Mouse (Mus musculus): ENCODE measurements around the gene Iqgap1.

The Iqgap1 gene

GRCm38 (mm10) chr7:80843910-80844640, 18.3 kb upstream of the Iqgap1 start:
- no peak for DNase-seq (ENCODE audit: extremely low spot score)

- no peak for DNase-seq (ENCODE audit: extremely low spot score)
These were observed 17.4 kb upstream of the Iqgap1 start for GRCm38 (mm10) chr7:80843176-80843575.

DNA sequence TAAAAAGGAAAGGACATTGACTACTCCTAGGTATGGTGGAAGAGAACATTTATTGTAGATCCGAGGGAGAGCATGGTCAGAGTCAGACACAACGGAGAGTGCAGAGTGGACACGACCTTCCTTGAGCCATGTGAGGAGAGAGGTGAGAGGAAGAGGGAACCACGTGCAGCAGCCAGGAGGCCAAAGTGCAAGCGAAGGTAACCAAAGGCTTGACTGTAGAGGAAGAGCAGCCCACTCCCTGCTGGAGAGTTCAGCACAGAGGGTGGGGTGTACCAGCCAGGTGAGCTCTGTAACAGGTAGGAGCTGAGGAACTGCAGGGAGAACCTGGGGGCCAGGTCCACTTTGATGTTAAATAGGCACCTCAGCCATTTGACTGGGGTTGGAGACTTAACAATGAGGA, 16.4 kb upstream of the Iqgap1 start:
- no peak for DNase-seq (ENCODE audit: extremely low spot score)

- no peak for DNase-seq (ENCODE audit: extremely low spot score)
These were observed 15.2 kb upstream of the Iqgap1 start for GRCm38 (mm10) chr7:80840937-80841336.

- no peak for DNase-seq (ENCODE audit: extremely low spot score)
These were observed 14.5 kb upstream of the Iqgap1 start for GRCm38 (mm10) chr7:80840241-80840640.

GRCm38 (mm10) chr7:80839755-80840154, 14.0 kb upstream of the Iqgap1 start:
- DNase-seq (ENCODE audit: extremely low spot score), result no peak

DNA sequence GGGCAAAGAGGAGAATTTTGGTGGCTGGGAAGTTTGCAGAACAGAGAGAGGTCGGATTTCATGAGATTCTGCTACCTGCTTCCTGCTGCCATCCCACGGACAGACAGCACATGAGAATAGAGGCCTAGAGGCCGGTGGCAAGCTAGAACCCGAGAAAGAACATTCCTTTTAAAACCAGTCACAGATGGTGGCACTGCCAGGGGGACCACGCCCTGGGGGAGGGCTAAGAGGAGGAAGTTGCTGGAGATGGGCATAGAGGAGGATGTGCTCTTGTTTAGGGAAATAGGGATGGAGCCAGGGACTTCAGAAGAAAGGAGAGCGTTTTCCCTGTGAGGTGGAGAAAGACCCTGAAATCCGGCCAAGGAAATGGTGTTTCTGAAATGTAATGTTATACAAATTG, 12.5 kb upstream of the Iqgap1 start:
- no peak for DNase-seq (ENCODE audit: extremely low spot score)

DNA sequence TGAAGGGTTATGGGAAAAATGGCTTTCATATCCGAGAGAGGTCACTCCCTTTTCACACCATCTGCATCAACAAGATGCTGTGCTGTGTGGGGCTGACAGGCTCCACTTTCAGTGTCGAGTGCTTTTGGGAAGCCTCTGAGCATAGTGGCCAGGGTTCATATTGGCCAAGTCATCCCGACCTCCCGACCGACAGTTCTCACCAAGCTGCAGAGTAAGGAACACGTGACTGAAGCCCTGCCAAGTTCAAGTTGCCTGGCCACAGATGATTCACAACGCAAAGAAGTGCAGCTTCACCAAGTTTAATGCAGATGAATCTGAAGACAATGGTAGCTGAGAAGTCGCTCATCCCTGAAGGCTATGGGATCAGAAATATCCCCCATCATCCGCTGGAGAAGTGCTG, 12.0 kb upstream of the Iqgap1 start:
- no peak for DNase-seq (ENCODE audit: extremely low spot score)

- no peak for DNase-seq (ENCODE audit: extremely low spot score)
These were observed 10.3 kb upstream of the Iqgap1 start for GRCm38 (mm10) chr7:80835984-80836652.

GRCm38 (mm10) chr7:80833651-80834532, 8.1 kb upstream of the Iqgap1 start:
- no peak for DNase-seq (ENCODE audit: extremely low spot score)

DNA sequence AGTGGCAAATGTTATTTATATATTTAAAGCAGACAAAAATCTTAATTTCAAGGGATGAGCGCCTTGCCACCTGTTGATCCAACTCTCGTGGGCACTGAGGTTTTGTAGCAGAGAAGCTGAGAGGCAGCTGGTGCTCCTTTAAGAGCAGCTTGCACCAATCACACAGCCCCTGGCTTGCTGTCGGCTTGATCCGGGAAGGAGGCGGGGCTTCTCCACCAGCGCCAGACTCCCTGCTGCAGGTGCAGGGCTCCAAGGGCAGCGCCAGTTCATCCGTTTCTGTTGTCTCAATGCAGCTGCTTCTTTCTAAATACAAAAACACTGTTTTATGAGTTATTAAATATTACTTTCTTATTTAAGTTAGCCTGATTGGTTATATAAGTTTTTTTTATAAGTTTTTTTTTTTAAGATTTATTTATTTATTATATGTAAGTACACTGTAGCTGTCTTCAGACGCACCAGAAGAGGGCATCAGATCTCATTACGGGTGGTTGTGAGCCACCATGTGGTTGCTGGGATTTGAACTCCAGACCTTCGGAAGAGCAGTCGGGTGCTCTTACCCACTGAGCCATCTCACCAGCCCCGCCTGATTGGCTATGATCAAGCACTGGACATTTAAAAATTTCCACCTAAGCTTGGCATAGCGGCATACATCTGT, 7.3 kb upstream of the Iqgap1 start:
- DNase-seq (ENCODE audit: extremely low spot score), result peak; percentile 65

DNA sequence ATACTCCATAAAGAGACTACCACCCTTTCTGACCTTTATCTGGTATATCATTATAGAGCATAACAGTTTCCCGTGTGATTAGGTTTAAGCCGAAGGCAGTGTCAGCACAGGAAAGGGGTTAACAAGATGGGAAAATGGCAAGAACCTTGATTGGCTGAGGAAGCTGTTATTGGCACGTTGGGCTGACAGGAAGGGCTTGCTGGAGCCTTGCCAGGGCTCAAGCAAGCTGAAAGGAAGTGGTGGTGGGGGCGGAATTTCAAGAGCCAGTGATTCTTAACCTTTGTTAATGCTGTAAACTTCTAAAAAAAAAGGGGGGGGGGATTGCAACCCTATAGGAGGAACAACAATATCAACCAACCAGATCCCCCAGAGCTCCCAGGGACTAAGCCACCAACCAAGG, 6.4 kb upstream of the Iqgap1 start:
- DNase-seq (ENCODE audit: extremely low spot score), result no peak

GRCm38 (mm10) chr7:80830193-80830803, 4.5 kb upstream of the Iqgap1 start:
- DNase-seq (ENCODE audit: extremely low spot score), result no peak

DNA sequence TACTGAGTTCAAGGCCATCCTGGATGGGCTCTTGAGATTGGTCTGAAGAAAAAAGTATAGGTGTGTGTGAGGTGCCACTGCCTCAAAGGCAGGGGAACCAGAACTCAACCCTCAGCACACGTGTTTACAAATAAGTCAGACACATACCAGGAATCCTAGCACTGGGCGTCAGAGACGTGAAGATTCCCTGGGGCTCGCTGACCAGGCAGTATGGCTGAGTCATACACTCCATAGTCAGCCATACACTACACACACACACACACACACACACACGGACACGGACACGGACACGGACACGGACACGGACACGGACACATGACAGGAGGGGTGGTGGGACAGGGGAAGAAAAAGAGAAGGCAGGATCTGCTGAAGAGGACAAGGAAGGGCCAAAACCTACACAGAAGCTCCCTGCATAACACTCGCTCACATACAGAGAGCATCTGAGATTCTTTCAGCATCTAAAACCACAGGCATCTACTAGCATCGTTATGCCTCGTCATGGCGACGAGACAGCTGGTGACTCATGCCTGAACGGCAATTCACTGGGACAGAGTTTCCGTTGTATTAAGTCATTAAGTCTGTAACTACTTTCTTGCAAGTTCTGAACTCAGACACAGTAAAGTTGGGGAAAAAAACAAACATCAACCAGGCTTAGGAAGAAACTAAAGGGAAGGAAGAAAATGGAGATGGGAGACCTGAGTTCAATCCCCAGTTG, 2.5 kb upstream of the Iqgap1 start:
- no peak for DNase-seq (ENCODE audit: extremely low spot score)

DNA sequence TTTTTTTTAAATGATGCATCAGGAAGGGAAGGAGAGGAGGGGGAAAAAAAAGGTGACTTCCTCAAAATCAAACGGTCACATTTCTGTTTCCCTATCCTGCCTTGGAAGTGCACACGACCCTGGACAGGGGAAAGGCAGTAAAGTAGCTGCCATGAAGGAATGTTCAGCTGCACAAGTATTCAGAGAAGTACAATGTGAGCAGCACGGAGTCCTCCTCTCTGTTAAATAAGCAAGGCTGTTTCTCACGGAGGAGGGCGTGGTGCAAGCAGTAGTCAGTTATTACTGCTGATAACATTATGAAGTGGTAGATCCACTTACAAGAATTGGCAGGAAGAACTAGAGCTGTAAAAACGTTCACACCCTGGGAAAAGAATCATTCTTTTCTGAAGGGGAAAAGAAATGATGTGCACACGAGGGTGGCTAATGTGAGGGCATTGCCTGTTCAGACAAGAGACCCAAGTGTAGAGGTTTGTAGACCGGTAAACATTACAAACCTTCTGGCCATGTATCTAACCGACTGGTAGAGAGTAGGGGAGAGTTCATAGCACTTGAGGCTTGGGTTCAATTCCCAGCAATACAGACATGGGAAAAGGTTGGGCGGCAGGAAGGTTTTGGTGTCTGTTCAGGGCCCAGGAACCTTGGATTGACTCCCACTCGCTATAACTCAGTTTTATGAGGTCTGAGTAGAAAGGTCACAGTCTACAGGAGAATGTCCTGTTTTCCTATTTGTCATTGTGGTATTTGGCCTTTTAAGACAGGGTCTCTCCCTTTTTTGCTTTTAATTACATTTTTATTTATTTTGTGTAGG, 1.7 kb downstream of the Iqgap1 start:
- DNase-seq (ENCODE audit: extremely low spot score), result no peak

DNA sequence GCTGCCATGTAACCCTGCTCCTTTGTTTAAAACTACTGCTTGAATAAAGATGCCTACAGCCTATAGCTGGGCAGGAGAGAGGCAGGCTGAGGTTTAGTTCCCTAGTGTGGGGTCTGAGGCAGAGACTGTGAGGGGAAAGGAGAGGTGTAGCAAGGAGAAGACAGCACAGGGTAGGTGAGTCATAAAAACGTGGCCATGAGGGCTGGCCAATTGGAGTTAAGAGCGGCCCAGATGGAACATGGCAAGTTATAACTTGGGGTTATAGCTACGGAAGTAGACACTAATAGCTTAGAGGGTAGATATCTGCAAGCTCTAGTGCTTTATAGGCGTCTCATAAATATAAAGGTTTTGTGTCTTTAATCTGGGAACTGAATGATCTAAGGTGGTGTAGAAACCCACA, 2.5 kb downstream of the Iqgap1 start:
- DNase-seq (ENCODE audit: extremely low spot score), result no peak

DNA sequence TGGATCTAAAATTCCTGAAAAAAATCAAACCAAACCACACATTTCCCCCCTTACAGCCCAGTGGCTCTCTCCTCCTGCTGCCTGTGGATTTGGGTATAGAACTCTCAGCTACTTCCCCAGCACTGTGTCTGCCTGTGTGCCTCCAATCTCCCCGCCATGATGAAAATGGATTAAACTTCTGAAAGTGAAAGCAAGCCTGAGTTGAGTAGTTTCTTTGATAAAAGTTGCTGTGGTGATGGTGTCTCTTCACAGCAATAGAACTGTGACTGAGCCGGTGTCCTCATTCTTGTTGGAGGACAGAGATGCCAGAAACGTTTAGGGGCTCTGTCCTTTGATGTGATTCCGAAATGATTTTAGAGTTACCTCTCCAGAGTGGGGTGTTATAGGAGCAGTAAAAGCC, 4.9 kb downstream of the Iqgap1 start:
- no peak for DNase-seq (ENCODE audit: extremely low spot score)

DNA sequence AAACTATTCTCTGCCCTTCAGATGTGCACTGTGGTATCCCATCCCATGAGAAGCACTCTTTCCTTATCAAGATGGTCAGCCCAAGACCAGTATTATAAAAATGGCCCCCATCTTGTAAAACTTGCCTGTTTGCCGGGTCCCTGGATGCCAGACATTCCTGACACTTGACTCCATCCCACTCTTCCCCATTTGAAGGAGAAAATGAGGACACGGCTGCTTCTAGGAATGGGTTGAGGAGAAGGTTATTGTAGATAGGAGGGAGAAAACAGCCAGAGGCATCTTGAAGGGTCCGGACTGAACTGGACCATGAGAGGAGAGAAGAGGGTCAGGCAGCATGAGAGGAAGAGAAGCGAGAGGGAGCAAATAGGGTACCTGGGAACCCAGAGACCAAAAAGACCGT, 9.1 kb downstream of the Iqgap1 start:
- no peak for DNase-seq (ENCODE audit: extremely low spot score)

DNA sequence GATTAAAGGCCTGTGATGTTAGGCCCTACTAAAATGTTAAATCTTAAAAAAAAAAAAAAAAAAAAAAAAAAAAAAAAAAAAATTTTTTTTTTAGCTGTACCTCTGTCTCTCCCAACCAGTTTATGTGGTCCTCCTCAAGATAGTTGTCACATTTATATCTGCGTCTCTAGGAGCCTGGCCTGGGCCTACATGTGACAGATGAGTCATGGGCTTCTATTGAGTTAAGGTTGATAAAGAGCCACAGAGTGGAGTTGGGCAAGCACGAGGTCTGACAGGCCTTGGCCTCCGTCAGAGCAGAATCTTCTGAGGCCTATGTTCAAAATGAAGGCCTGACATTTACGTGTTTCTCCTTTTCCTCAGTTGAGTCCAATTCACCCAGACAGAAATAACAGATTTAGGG, 12.4 kb downstream of the Iqgap1 start:
- DNase-seq (ENCODE audit: extremely low spot score), result no peak

DNA sequence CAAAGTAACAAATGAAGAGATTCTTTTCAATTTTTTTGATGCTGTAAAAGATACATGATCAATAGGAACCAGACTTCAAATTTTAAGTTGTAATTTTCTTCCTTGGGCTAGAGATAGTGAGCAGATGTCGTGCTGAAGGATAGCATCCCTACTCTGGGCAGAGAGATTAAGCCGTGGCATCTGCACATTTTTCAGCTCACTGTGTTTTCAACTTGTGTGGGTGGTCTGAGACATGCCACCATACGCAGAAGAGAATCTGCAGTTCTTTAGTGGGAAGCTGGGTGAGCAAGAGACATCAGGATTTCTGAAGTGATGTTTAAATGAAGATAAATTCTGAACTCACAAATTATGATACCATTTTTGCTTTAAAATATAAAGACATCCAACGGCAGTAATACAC, 19.4 kb downstream of the Iqgap1 start:
- no peak for DNase-seq (ENCODE audit: extremely low spot score)

All from embryo, embryonic 9.5 days (tissue).